ENCODE assay signal across 9 mouse cellular contexts in genomic region chr2:27751135-27751519, GRCm38 (mm10).
DNase-seq lines count a peak whose midpoint lies in the region; ATAC-seq and TF ChIP-seq lines count a peak whose summit lies in the region.
"Had no signal": no experiment of that assay in that cellular context is flagged by ENCODE, and none has a peak within 500 bp of the region (broad histone marks: within the 10 kb centered on the region; RNA-seq: fewer than 3 reads in every experiment).

No protein-coding gene starts in this region.

- H3K4me2 ChIP-seq in forebrain, postnatal 0 days (ENCODE audit: low read depth): no peak overlapping the region
- no peak overlapping the region for H3K4me2 ChIP-seq in forebrain, embryonic 11.5 days (ENCODE audit: low read depth, low read length, severe bottlenecking)
- no peak overlapping the region for H3K4me2 ChIP-seq in kidney, embryonic 14.5 days (replicated peaks; ENCODE audit: low read depth, low read length)
- H3K4me2 ChIP-seq in limb, embryonic 15.5 days: no peak overlapping the region

- TF ChIP-seq CTCF in forebrain, postnatal 0 days (IDR thresholded peaks at IDR 0.05; ENCODE audit: low read depth): no peak

- 0 out of 2 replicates have a peak, but pooled peaks have one; percentile 34 for ATAC-seq in forebrain, postnatal 0 days
- ATAC-seq in forebrain, embryonic 11.5 days (replicated peaks; ENCODE audit: low FRiP score): no peak
- ATAC-seq in kidney, embryonic 14.5 days (ENCODE audit: low FRiP score, low TSS enrichment): 0 out of 2 replicates have a peak, but pooled peaks have one; percentile 29
- no peak for ATAC-seq in limb, embryonic 15.5 days (ENCODE audit: insufficient number of reproducible peaks, low FRiP score, low TSS enrichment, low read depth)
- no peak for ATAC-seq in megakaryocyte progenitor cell, adult 5-6 weeks (replicated peaks; ENCODE audit: poor library complexity)

- H3K9me3 ChIP-seq in forebrain, postnatal 0 days (ENCODE audit: low read length): no peaks in the 10 kb centered on the region
- H3K9me3 ChIP-seq in forebrain, embryonic 11.5 days (ENCODE audit: control insufficient read depth, low read length): no peaks in the 10 kb centered on the region
- H3K9me3 ChIP-seq in kidney, embryonic 14.5 days (ENCODE audit: control insufficient read depth, low read length): no peaks in the 10 kb centered on the region
- H3K9me3 ChIP-seq in embryonic facial prominence, embryonic 10.5 days: no peaks in the 10 kb centered on the region
- no peaks in the 10 kb centered on the region for H3K9me3 ChIP-seq in limb, embryonic 15.5 days
- H3K9me3 ChIP-seq: megakaryocyte, embryonic 14.5 days had no signal

- H3K4me3 ChIP-seq in forebrain, postnatal 0 days (ENCODE audit: low read depth, low read length): no peak overlapping the region
- no peak overlapping the region for H3K4me3 ChIP-seq in forebrain, embryonic 11.5 days (ENCODE audit: low read depth, low read length)
- no peak overlapping the region for H3K4me3 ChIP-seq in kidney, embryonic 14.5 days (ENCODE audit: low read length)
- no peak overlapping the region for H3K4me3 ChIP-seq in embryonic facial prominence, embryonic 10.5 days
- H3K4me3 ChIP-seq in limb, embryonic 15.5 days: no peak overlapping the region
- H3K4me3 ChIP-seq: megakaryocyte, embryonic 14.5 days had no signal

- DNase-seq in forebrain, postnatal 0 days: peak; percentile 26
- no peak for DNase-seq in forebrain, embryonic 11.5 days (ENCODE audit: low spot score)
- DNase-seq in kidney, adult 9 months: no peak
- no peak for DNase-seq in embryonic facial prominence, embryonic 10.5 days (ENCODE audit: low spot score)
- no peak for DNase-seq in left cerebral cortex, adult 18-20 months (ENCODE audit: low spot score in 2 of 2)

- WGBS in forebrain, postnatal 0 days: 49% methylated on average over 7 of the region's 7 CpGs
- 82% methylated on average over 7 of the region's 7 CpGs for WGBS in forebrain, embryonic 11.5 days
- 16% methylated on average over 7 of the region's 7 CpGs for WGBS in kidney, embryonic 14.5 days
- WGBS in embryonic facial prominence, embryonic 10.5 days: 82% methylated on average over 7 of the region's 7 CpGs
- 48% methylated on average over 7 of the region's 7 CpGs for WGBS in limb, embryonic 15.5 days

- H3K4me1 ChIP-seq in forebrain, postnatal 0 days (ENCODE audit: insufficient read depth): peaks cover 9% of the 10 kb centered on the region
- H3K4me1 ChIP-seq in forebrain, embryonic 11.5 days (replicated peaks; ENCODE audit: control insufficient read depth, insufficient read depth, low read length): 0 out of 2 replicates have a peak, but pooled peaks cover 2% of the 10 kb centered on the region
- peaks cover 24% of the 10 kb centered on the region for H3K4me1 ChIP-seq in kidney, embryonic 14.5 days (ENCODE audit: control insufficient read depth, insufficient read depth, low read length)
- peaks cover 37% of the 10 kb centered on the region for H3K4me1 ChIP-seq in embryonic facial prominence, embryonic 10.5 days
- peaks cover 48% of the 10 kb centered on the region for H3K4me1 ChIP-seq in limb, embryonic 15.5 days

- no peak overlapping the region for H3K9ac ChIP-seq in forebrain, postnatal 0 days
- H3K9ac ChIP-seq in forebrain, embryonic 11.5 days (ENCODE audit: low read length): no peak overlapping the region
- no peak overlapping the region for H3K9ac ChIP-seq in kidney, embryonic 14.5 days (ENCODE audit: low read depth, low read length)
- H3K9ac ChIP-seq in limb, embryonic 15.5 days: 0 out of 2 replicates have a peak overlapping the region, but pooled peaks have one; percentile 1

- H3K27ac ChIP-seq in forebrain, postnatal 0 days (ENCODE audit: low read depth, low read length): no peak overlapping the region
- no peak overlapping the region for H3K27ac ChIP-seq in forebrain, embryonic 11.5 days (ENCODE audit: low read depth, low read length)
- H3K27ac ChIP-seq in kidney, embryonic 14.5 days (ENCODE audit: low read depth, low read length): no peak overlapping the region
- peak overlapping the region; percentile 31; the same call in 1 of the 2 replicates for H3K27ac ChIP-seq in embryonic facial prominence, embryonic 10.5 days (replicated peaks)
- H3K27ac ChIP-seq in limb, embryonic 15.5 days: peak overlapping the region; percentile 76

- no peaks in the 10 kb centered on the region for H3K27me3 ChIP-seq in forebrain, postnatal 0 days (ENCODE audit: insufficient read depth, low read length)
- H3K27me3 ChIP-seq in forebrain, embryonic 11.5 days (ENCODE audit: control insufficient read depth, insufficient read depth, low read length): no peaks in the 10 kb centered on the region
- peaks cover 8% of the 10 kb centered on the region for H3K27me3 ChIP-seq in kidney, embryonic 14.5 days (ENCODE audit: control insufficient read depth, insufficient read depth, low read length)
- no peaks in the 10 kb centered on the region for H3K27me3 ChIP-seq in embryonic facial prominence, embryonic 10.5 days (replicated peaks; ENCODE audit: low read depth, poor library complexity, severe bottlenecking)
- no peaks in the 10 kb centered on the region for H3K27me3 ChIP-seq in limb, embryonic 15.5 days

- no peaks in the 10 kb centered on the region for H3K36me3 ChIP-seq in forebrain, postnatal 0 days (ENCODE audit: insufficient read depth)
- no peaks in the 10 kb centered on the region for H3K36me3 ChIP-seq in forebrain, embryonic 11.5 days (ENCODE audit: control insufficient read depth, insufficient read depth, low read length)
- peaks cover 32% of the 10 kb centered on the region for H3K36me3 ChIP-seq in kidney, embryonic 14.5 days (ENCODE audit: control insufficient read depth, insufficient read depth, low read length)
- peaks cover 99% of the 10 kb centered on the region for H3K36me3 ChIP-seq in embryonic facial prominence, embryonic 10.5 days (replicated peaks)
- peaks cover 89% of the 10 kb centered on the region for H3K36me3 ChIP-seq in limb, embryonic 15.5 days

Comparison
In these comparisons a context has a peak if more than half of its experiments do, and no peak if none do; other contexts are left out.
1. ATAC-seq: peak in forebrain, postnatal 0 days (single experiment) and kidney, embryonic 14.5 days (single experiment); none in forebrain, embryonic 11.5 days (single experiment), limb, embryonic 15.5 days (single experiment) and megakaryocyte progenitor cell, adult 5-6 weeks (single experiment).
2. H3K27ac ChIP-seq: peak in embryonic facial prominence, embryonic 10.5 days (single experiment) and limb, embryonic 15.5 days (single experiment); none in forebrain, postnatal 0 days (single experiment), forebrain, embryonic 11.5 days (single experiment) and kidney, embryonic 14.5 days (single experiment).